Mouse (Mus musculus) heart, postnatal 25 days (tissue): ENCODE results near the gene Olfr522. TPM values are rescaled to one million over a fixed set of nuclear protein-coding genes. Genes with fewer than 3 reads are reported as not detected.
"Not testable (repeated sequence)": the region's sequence is repeated elsewhere in the genome, so short reads cannot be mapped to it uniquely, and the experiment has no call there.

Source experiments
- DNase-seq: peaks from one replicate; pipeline ENCODE4 v3.0.0; 2022; ENCODE audit warnings: low spot score
- intact Hi-C: fragments of 180-260 bp; cut with DNase I; formaldehyde crosslinking; loops from one replicate; pipeline ENCODE4 v1.15.1; 2025
- total RNA-seq, 2 experiments: library from RNA; stranded (reverse); gene quantifications; 2 replicates each; pipeline ENCODE4 v1.2.3; 2021

The Olfr522 gene
- total RNA-seq, 2 experiments from 2014 or later, result not detected

DNA sequence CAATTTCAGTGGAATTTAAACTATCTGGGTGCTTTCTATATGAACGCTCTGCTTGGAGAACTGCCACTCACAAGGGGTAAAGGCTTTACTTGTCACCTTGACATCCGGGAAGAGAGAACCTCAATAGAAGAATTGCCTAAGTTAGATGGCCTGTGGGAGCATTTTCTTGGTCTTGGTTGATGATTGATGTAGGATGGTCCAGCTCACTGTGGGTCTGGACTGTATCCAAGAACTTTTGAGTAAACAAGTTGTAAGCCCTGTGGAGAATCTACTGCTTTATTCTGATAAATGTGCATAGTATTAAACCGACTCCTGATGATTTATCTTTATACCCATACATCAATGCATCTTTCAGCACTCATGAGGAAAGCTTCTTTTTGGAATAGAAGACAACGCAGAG, 4.8 kb upstream of the Olfr522 start:
- intact Hi-C loops, result no loop called here
- no peak for DNase-seq

DNA sequence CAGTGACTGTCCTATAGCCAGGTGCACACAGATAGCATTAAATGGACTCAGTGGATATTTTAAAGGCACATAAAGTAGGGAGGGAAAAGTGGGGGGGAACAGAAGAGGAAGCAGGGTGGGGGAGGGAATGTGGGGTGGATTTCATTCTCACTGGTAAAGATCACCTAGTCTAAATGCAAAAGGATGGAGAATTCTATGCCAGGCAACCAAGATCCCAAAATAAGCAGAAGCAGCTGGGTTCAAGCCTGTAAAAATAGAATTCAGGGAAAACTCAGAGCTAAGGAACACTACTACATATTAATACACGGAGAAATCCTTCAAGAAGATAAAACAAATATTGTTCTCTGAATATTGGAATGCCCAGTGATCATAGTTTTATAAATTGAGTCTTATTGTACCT, 3.4 kb upstream of the Olfr522 start:
- intact Hi-C loops, result no loop called here
- DNase-seq, result no peak

DNA sequence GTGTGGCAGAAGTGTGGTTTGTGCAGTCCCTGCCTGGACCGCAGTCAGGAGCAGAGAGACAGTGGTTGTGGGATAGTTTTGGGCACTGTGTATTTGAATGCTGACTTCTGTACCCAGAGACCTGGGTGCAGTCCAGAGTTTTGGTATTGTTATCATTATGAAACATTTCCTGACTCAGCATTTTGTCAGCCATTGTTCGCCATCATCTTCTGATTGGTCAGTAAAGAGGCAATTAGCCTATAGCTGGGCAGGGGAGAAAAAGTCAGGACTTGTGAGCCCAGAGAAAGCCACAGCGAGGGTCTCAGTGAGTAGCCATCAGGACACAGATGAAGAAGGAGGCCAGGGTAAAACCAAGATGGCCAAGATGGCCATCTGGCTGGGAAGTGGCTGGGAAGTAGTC, 4.2 kb downstream of the Olfr522 start:
- intact Hi-C loops, result no loop called here
- DNase-seq, result no peak

DNA sequence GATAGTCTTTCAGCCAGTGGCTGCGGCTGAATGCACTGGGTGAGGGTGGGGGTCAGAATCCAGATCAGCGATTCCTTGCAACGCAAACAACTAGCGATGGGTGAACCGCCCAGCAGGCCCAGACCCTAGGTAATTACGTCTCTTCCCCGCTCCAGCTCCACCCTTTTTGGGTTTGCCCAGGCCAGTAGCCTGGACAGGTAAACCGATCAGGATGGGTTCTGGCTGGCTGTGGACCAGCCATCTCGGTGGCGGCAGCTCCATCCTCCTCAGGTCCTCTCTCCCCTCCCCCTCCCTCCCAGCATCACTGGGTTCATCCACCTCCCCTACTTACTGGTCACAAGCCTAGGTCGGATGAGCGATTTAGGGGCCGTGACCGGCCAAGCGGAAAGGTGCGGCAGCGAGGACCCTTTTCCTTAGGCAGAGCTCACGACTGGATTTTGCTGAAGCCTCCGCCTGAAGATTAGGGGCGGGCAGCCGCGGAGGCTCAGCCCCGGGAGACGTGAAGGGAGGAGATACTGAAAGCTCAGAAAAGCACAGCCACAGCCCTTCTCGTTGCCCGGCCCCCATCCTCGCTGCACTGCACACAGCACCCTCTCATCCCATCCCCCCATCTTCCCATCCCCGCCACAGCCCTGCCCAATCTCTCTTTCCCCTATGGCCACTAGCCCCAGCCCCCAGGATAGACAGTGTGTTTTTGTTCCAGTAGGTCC, 10.2 kb downstream of the Olfr522 start, which contains the start of gene Sprn:
Sprn (minus strand) TSS at position 660 of the 710 bp plus-strand sequence.
- intact Hi-C loops, result no loop called here
- DNase-seq, result no peak

DNA sequence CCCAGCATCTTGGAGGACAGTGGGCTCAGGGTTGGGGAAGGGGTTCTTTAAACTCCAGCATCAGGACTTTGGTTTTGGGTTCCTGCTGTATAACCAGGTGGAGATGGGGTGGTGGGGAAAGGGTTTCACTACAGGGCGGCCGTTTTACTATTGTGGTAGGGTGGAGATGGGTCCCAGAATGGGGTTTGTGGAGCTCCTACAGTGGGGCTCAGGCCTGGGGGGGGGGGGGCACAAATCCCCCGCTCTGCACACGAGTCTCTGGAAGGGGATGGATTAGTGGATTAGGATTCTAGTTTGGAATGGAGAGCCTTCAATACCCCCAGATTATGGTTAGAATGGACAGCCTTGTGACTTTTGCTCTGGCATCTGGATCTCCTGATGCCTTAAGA, 10.7 kb downstream of the Olfr522 start:
- intact Hi-C loops, result no loop called here
- no peak for DNase-seq

DNA sequence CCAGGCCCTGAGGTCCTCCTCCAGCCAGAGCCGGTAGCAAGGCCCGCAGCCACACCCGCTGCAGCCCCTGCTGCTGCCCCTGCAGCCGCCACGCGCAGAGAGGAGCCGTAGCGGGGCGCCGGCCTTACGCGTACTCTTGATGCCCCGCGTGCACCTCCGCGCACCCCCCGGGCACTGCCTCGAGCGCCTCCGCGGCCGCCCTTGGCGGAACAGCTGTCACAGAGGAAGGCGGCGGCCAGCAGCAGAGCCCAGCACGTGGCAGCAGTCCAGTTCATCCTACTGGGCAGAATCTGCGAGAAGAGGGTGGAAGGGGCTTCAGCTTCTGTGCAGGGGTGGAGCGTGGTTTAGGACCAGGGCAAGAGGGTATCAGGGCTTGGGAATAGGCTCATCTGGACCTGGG, 11.2 kb downstream of the Olfr522 start:
- intact Hi-C loops, result no loop called here
- no peak for DNase-seq

DNA sequence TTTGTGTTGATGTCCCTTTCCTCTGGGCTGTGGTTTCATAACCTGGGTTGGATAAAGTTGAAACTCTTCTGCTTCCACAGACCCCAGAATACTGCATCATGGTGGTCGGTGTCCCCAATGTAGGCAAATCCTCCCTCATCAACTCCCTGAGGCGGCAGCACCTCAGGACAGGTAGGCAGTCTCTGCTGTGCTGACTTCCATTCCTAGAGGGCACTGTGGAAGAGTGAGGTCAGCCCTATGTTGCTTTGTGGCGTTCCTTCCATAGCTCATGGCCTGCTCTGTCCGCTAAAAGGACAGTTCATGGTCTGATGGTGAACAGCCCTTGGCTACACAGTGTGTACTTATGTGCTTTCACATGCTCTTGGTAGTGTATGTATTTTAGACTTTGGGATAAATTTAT, 20.0 kb downstream of the Olfr522 start:
- DNase-seq, result no peak
- intact Hi-C loops, result no loop called here

DNA sequence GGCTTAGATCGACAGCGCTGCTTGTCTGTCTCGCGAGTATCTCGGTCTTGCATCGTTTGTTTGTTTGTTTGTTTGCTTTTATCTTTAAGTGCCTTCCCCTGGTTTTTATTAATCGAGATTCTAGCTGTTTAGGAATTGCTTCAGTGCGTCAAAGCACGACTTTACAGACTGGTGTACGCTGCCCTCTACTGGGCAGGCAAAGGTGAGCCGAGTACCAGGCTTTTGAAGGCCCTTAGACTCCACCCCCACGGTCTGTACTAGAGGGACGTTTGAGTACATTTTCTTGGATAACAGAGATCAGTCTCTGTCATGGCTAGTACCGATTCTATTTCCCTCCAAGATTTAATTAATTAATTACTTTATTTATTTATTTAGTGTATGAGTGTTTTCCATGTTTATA, 23.2 kb downstream of the Olfr522 start:
- intact Hi-C loops, result loop anchor here (1.0 to 2.0 kb wide), 3 partner anchors 25 to 173 kb away; partner anchors contain the start of gene Echs1

DNA sequence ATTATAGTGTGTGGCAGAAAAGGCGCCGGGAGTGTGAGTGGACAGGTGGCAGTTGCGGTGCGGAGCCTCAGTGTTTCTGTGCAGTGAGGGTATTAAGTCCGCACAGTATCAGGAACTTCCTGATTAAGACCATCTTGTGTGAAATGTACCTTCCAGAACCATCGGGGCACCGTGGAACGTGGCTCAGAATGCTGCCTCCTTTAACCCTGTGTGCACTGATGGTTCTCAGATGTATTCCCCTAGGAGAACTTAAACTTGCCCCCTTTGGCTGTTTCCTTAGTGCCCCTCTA, 26.6 kb downstream of the Olfr522 start:
- DNase-seq, result no peak
- intact Hi-C loops, result loop anchor here (5.0 kb wide), 1 partner anchor 101 kb away; the partner anchor contains the start of genes Tubgcp2 and Zfp511

More for the DNA sequence above, 23.2 kb downstream of the Olfr522 start:
- peak; percentile 27 for DNase-seq

DNA sequence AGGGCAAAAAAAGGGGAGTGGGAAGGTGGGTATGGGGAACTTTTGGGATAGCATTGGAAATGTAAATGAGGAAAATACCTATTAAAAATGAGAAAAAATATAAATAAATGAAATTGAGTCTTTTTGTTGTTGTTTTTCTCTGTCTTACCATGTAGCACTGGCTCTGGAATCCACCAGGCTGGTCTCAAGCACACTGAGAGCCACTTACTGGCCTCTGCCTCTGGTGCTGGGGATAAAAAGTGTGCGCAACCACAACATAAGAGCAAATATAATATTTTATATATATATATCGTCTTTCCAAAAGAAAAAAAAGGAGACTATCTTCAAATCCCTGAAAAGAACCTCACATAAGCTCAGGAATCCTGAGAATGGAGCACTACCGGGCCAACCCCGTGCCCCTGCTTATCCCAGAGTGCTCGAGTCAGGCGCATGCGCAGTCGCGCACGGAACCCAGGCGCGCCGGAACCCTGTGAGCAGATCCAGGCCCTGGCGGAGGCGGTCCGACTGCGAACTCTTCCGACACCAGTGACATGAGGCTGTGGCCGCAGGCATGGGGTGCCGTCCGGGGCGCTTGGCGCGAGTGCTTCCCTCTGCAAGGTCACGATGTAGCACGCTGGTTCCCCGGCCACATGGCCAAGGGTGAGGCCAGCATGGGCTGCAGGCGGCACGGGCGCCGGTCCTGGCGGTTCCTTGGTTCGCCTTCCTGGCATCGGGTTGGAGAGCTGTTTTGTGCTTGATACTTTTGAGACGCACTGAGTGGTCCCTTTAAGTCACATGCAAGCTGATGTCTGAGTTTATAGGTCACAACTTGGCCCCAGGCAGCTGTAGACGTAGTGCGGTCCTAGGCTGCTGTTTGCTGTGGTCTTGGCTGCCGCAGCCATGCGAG, 27.2 kb downstream of the Olfr522 start, which contains the start of gene Mtg1:
Mtg1 (plus strand) TSS at position 430 of the 886 bp plus-strand sequence.
- intact Hi-C loops, result loop anchor here (5.0 kb wide), 1 partner anchor 100 kb away; the partner anchor contains the start of genes Tubgcp2 and Zfp511
- peak; percentile 92 for DNase-seq

DNA sequence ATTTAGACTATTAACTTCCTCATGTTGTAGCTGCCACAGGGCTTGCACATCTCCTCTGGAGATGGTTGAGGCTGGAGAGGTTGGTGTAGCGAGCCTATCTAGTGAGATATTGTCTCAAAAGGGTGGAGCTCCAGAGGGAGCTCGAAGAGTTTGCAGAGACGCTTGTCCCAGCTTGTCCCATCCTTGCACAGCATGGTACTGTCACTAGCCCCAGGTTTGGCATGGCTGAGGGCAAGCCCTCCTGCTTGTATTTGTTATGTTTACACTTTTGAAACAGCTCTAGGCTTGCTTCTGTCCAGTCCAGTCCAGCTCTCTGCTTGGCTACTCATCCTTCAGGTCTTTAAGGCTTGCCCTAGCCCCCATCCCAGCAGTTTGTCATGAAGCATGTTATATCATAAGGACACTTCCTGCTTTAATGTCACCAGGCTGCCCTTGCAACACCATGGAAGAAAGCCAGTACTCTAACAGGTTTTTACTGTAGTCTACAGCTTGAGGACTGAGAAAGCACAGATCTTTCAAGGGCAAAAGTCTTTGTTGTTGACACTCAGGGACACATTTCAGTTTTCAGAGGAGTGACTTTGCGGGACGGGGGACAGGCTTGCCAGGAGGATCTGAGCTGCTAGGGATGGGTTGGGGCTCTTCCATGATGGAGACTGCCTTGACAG, 29.3 kb downstream of the Olfr522 start:
- no peak for DNase-seq
- intact Hi-C loops, result loop anchor here (5.0 kb wide), 1 partner anchor 98 kb away; the partner anchor contains the start of genes Tubgcp2 and Zfp511

DNA sequence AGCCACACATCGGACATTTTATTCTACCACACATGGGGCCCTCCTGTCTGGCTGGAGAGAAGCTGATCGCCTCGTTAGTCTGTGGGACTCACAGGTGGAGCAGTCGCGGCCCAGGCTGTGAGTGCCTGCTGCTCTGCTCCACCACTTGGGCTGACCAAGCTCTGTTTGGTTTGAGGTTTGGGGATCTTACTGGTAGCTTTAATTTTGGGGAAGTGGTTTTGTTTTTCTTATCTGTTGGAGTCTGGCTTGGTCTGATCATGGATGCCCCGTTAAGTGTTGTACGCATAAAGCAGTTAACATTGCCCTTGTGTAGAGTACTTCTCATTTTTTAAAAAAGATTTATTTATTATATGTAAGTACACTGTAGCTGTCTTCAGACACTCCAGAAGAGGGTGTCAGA, 30.5 kb downstream of the Olfr522 start:
- DNase-seq, intact Hi-C loops: not testable (repeated sequence)

DNA sequence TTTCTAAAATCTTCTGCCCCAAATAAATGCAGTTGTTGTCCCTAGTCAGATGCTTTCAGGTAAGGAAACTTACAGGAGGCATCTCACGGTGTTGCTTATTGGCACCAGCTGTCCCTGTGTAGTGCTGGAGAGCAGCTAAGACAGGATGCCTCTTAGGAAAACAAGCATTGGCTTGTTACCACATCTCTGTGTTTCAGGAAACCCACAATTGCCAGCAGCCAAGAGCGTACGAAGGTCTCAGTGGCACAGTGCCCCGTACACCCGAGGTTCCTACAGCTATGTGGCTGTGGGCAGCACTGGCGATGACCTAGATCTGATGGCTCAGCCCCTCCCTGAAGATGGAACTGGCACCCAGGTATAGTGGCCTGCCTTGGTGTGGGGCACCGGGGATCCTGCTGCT, 32.4 kb downstream of the Olfr522 start:
- DNase-seq, intact Hi-C loops: not testable (repeated sequence)

DNA sequence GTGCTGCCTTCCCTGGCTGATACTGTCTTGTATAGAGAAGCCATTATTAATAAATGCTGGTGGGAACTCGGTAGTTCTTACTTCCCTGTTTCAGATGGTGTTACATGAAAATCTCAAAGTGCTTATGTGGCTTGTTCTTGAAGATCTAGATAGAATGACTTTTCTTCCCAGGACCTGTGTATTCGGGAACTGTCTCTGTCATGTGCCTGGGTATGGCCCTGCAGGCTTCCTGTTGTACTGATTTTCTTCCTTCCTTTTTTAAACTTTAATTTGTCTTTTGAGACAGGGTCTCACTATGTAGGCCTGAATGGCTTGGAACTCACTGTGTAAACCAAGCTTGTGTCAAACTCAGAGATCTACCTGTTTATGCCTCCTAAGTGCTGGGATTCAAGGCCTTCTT, 36.7 kb downstream of the Olfr522 start:
- DNase-seq, result no peak
- intact Hi-C loops, result no loop called here

DNA sequence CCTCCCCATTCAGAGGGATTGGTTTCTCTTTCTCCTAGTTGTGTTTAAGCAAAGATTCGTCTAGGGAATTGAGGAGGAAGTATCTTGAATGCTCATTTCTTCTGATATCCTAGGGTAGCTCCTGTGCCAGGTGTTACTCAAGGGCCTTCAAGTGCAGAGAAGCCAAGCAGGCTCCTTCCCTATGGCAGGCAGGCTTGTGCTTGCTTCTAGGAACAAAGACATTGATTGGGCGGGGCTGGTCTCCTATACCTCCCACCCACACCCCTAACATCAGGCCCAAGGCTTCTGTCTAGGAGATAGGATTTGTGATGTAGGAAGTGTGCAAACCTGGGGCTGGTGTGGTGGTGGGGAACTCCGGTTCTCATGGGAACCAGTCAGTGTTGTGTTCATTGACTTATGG, 37.6 kb downstream of the Olfr522 start:
- intact Hi-C loops, result no loop called here
- no peak for DNase-seq

DNA sequence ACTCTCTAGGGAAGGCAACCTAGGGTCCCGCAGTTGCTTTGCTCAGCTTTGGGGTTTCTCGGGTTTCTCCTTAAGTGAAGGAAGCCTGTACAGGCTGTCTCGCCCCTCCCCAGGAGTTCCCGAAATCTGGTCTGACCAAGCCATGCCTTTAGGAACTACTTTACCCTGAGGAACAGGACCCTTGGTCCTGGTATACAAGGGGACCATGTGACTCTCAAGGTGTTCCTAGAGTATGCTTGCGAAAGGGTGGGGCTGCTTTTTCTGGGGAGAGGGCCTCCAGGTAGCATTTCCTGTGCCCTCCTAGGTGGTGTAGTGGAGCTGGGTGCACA, 38.6 kb downstream of the Olfr522 start:
- DNase-seq, result no peak
- intact Hi-C loops, result no loop called here

DNA sequence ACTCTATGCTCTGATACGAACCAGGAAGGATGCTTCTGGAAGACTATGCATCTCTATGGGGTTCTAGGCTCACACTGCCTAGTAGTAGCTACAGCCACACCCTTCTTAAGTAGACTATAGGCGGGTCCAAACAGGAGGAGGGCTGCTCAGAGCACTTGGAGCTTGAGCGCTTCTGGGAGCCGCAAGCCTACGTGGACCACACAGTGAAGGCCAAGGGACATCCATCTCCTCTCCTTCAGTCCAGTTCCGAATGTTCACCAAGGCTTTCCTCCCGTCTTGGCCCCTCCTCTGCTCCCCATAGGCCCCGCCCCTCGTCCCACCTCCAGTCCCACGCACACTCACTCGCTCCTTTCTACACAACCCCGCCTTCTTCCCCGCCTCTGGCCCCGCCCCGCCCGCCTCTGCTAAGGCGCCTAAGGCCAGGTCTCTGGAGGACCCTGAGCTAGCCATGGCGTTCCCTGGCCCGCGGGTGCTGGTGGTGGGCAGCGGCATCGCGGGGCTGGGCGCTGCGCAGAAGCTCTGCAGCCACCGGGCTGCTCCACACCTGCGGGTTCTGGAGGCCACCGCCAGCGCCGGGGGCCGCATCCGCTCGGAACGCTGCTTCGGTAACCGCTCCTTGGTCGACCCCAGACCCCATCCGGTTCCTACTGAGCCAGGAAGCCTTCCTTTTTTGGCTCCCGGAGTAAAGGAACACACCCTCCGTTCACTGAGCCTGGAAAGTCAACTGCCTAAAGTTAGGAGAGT, 39.1 kb downstream of the Olfr522 start:
- peak; percentile 90 for DNase-seq
- intact Hi-C loops, result no loop called here

DNA sequence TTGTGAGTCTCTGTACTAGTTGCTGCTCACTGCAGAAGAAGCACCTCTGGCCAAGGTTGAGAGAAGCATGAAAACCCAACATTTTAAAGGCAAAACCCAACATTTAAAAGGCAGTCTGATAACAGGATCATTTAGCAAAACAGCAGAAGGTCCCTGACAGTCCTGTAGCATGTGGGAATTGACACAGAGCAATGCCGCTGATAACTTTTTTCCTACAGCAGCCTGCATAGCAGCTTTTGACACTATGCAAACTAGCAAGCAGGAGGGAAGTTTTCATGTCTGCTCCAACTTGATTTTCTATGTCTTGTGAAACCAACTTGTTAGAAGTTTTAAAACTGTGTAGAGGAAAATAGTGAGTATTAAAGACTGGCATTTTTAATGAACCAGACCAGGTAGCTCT, 40.2 kb downstream of the Olfr522 start:
- intact Hi-C loops, result no loop called here
- DNase-seq, result no peak

DNA sequence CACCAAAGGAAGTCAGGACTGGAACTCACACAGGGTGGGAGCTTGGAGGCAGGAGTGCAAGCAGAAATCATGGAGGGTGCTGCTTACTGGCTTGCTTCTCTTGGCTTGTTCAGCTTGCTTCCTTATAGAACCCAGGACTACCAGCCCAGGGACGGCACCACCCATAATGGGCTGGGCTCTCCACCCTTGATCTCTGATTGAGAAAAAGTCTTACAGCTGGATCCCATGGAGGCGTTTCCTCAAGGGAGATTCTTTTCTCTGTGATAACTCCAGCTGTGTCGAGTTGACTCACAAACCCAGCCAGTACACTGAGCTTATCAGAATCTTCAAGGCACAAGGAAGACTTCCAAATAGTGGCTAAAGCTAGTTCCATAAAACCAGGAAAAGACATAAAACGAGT, 41.8 kb downstream of the Olfr522 start:
- DNase-seq, result no peak
- intact Hi-C loops, result no loop called here

DNA sequence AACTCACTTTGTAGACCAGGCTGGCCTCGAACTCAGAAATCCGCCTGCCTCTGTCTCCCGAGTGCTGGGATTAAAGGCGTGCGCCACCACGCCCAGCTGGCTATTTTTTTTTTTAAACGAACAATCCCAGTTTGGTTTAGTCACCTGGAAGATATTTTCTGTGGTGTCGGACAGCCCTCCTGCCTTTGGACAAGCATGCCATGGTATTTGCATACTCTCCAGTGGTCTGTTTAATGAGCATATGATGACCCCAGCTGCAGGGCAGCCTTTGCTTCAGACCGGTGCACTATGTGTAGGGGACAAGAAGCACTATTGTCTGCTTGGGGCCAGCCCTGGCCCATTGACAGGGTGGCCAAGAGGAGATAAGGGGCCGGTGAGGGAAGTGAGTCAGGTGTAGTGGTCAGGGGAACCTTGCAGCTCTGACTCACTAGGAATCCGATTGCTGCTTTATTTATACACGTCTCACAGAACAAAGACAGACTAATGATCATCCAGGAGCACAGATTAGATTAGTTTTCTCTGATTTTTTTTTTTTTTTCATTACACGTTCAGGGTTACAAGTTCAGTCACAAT, 43.1 kb downstream of the Olfr522 start:
- no peak for DNase-seq
- intact Hi-C loops, result no loop called here
